Mouse (Mus musculus) gastrocnemius, adult 18-20 months (tissue): ENCODE measurements around the gene Gng10. TPM values are rescaled to one million over a fixed set of nuclear protein-coding genes. Genes with fewer than 3 reads are reported as not detected.
A peak's percentile ranks its signal among the peaks of the same experiment; 100 is the strongest.

Experiments used
- DNase-seq: peaks from one replicate; pipeline ENCODE4 v3.0.0; 2021; ENCODE audit warnings: low spot score
- long read RNA-seq, 2 experiments: library from polyadenylated mRNA; stranded (forward); transcript quantifications; one replicate each; pipeline ENCODE4 v2.0.0; 2021
- total RNA-seq, 2 experiments: library from RNA; stranded (reverse); gene quantifications; 2 replicates each; pipeline ENCODE4 v1.2.3; 2021

The Gng10 gene
- total RNA-seq, result 1 to 10 TPM; 5.0 to 6.0 TPM
- long read RNA-seq, experiment 1, transcript Gng10-201 (3 exons, 1,192 nt), result major isoform, 7 of 7 reads
- long read RNA-seq, experiment 1, partial matches to known transcripts, result 0 of 7 reads
- long read RNA-seq, experiment 1, other reads (novel, unspliced or antisense), result 0 of 7 reads
- long read RNA-seq, experiment 2, transcript Gng10-201 (3 exons, 1,192 nt), result major isoform, 7 of 10 reads
- long read RNA-seq, experiment 2, partial matches to known transcripts, result 0 of 10 reads
- long read RNA-seq, experiment 2, other reads (novel, unspliced or antisense), result 3 of 10 reads

DNA sequence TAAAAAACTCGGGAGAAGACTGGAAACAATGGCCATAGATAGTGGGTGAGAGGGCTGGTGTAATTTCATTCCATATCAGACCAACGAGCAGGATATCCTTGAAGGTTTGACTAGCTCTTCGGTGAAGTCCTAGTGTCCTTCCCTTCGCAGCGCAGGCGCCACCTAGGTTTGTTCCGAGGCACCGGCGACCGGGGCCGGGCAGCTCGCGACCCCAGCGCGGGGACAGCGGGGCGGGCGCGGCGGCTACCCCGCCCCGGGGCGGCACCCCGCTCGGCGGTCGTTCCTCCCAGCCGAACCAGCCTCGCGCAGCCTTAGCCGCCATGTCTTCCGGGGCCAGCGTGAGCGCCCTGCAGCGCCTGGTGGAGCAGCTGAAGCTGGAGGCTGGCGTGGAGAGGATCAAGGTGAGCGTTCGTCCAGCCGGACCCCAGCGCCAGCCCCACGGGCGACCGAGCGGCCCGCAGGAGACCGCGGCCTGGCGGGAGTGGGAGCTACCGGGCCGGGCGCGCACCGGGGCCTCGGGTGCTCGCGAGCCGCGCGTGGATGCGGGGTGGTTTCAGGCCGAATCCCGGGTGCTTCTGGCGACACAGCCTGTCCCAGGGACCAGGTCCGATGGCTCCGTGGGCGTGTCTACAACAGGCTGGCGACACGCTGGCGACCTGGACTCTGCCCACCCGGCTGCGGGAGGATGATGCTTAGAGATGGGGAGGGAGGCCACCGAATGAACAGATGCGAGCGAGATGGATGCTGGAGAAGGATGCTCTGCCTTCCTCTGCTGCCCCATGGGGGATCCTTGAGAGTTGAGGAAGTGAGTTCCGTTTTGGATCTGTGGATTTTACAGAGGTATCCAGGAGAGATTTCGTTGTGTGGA lies at the start of gene Gng10:
Gng10 (plus strand) TSS at position 171 of the 868 bp plus-strand sequence.
- peak; percentile 38 for DNase-seq

DNA sequence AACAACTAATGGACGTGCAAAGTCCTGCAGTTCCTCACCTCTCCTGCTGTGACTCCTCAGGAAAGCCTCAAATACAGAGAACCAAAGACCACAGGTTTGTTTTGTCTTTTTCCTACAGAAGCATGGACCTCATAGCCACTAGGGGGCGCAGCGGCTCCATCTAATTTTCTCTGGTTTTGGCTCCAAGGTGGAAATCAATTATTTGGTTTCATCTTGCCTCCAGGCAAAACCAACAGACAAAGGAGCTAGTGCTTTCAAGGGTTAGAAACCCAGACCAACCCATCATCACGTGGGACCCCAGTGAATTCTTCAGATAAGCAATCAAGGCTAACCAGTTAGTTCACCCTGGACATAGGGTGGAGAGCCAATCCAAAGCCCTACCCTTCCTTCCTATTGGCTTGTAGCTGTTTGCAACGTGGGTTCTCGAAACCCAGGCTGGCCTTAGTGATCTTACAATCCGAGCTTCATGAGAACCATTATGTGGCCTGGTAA lies 49.7 kb upstream of the Gng10 start:
- peak; percentile 64 for DNase-seq

DNA sequence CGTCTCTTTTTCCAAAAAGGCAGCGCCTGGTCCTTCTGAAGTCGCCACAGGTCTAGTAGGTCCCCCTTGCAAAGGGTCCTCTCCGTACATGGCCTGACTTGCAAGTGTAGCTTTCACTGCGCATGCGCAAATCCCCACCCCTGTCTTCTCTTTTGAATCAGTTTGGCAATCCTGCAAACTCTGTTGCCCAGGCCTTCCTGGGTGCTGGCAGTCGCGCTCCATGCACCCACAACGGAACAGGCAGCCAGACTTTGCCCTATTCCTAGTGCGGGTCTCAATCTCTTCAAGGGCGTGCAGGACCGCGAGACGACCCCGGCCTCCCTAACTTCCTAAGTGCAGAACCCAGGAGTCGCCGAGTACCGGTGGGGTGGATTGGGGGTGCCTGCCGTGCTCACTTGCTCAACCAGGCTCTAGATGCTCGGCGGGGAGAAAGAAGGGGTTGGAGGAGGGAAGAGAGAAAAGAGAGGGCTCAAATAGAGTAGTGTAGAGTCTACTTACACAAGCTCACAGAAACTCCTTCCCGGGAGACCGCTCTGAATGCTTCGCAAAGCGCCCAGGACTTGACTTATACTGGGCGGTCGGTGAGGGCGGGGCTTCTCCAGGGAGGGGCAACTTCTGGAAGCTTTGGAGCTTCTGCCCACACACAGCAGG lies 48.2 kb upstream of the Gng10 start, which contains the start of gene Ptgr1:
Ptgr1 (minus strand) TSS at position 580 of the 651 bp plus-strand sequence.
- DNase-seq, result peak; percentile 77

DNA sequence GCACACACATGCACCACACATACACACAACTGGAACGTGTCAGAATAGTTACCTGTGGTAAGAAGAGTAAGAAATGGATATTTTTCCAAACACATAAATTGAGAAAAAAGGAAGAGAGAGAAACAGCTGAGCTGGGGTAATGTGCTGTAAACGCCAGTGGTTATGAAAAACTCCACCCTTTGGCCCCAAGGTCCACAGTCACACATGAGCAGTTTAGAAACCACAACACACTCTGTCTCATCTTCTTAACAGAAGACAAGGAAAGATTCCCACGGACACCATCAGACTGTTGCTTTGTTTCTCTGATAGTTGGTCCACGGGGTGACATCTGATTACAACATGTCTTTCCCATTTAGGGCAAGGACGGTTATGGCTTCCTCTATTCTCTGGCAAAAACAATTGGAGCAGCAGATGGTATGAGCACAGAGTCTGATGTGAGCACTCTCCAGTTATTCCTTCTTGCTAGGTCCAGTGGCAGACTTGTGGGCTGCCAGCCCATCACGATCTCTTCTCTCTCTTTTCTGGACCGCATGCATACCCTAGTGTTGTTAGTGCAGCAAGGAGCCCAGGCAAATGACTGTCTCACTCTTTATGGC lies 45.5 kb upstream of the Gng10 start:
- DNase-seq, result no peak

DNA sequence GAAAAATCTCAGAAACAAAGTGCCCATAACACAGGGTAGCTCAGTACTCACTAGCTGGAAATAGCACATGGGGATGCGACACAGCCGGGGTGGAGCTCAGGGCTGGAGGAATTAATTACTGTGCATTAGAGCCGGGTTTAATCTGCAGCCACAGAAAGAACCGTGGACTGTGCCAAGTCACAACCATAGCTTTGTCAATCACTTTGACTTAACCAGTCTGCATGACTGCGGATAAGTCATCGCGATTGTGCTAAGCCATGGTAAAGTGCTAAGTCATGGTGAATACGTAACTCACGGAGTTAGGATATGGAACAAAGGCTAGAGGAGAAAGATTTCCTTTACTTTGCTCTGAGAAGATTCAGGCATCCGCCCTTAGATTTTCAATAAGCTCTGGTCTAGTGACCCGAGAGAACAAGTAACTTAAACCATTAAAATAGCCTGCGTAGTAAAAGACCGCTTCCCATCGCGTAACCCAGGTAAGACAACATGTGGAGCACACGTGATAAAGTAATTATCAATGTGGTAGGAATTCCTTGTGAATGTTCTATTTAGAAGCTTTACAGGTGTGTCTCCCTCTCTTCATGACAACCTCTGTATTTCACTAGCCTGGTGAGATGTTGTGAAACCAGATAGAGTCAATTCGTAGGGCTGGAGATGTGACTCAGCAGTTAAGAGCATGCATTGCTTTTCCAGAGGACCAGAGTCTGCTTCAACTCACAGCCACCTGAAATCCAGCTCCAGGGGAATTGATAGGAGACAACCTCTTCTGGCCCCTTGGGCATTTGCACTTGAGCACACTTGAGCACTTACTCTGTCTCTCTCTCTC lies 44.1 kb upstream of the Gng10 start:
- DNase-seq, result no peak

DNA sequence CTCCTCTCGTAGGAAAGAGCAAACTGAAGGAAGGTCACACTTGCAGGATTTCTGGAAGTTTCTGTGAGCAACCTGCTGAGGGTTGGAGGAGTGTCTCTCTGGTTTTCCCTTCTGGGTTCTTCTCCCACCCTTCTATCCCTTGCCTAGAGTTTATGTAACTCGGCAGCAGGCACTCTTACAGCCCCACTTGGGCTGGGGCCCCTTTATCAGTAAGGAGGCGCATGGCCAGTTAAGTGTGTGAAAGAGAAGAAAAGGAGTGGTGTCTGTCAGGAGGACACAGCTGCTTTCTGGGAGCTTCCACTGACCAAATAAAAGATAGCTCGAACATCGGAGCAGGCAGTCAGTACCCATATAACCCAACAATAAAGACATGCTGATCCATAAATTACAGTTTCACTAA lies 42.7 kb upstream of the Gng10 start:
- no peak for DNase-seq

DNA sequence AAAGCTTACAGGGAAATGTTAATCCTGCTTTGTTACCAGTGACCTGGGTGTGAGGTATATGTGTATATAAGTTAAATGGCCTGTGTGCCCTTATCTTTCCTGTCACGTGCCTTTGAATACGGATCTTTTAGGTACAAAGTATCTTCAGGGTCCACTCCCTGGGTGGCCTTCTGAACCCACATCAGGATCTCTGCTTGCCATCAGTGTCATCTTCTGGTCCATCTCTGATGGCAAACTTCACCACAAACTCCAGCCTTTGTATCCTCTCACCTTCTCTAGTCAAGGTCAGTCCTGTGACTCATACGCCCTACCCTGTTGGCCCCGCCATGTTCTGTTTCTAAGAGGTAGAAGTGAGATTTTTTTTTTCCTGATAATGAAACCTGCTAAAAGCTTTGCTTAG lies 40.1 kb upstream of the Gng10 start, which contains the start of gene Dnajc25:
Dnajc25 (plus strand) TSS at position 301 of the 400 bp plus-strand sequence.
- DNase-seq, result no peak

DNA sequence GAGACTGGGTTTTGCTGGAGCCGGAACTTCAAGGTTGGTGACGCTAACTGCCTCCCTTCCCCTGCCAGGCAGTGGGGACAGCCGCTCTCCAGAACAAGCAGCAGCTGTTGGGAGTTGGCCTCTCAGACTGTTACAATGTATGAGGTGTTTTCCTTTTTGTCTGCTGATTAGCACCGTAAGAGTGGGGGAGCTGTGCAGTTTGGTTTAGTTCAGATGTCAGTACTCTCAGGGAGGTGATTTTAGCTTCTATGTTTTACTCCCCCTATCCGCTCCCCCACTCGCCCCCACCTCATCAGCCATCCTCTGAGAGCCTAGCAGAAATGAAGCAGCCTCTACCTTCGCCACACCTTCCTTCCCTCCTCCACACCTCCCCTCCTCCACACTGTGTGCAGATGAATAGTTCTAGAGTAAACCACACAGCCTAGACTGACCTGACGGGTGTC lies 39.6 kb upstream of the Gng10 start:
- DNase-seq, result no peak

DNA sequence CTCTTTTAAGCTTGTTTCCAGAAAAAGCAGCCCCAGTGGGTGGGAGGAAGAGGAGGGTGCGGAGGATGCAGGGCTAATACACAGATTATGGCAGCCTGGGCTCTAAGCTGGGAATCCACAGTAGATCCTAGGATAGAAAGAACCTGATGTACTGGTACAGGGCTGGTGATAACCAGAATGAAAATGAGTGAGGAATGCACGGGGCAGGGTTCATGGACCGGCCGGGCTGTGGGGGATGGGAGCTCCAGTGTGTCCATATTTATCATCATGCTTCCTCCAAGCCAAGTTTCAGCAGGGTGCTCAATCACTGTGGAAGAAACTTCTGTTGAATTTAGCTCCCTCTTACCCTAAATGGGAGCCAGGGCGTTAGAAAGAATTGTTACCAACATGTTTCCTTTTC lies 37.8 kb upstream of the Gng10 start:
- DNase-seq, result no peak

DNA sequence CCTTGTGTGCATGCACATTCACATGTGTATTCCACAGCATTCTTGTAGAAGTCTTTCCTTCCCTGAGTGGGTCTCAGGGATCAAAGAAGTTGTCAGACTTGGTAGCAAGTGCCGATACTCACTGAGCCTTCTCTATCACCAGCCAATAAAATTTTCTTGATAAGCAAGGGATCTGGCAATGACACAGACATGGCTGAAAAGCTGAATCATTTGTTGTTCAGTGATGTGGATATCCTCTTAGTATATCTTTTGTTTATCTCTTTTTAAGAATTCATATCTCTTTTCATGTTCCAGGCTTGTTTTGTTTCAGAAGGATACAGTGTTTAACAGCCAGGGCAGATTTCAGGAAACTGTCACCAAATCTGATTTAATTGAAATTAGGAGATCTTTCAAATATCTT lies 36.2 kb upstream of the Gng10 start:
- no peak for DNase-seq

DNA sequence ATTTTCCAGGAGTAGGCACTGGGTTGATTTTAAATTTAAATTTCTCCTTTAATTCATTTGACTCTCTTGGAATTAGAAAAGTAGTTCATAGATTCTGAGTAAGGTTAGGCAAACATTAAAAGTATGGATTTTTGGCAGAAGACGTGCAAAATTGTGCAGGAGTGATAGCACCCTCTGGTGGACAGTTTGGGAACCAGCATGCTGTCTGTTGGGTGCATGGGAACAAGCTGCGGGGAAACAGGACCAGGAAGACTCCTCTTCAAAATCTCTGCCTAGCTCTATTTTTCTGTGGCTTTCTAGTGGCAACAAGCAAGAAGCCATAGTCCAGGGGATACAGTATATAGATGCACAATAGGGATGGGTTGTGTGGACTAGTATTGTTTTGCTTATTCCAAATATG lies 35.2 kb upstream of the Gng10 start:
- DNase-seq, result peak; percentile 78

DNA sequence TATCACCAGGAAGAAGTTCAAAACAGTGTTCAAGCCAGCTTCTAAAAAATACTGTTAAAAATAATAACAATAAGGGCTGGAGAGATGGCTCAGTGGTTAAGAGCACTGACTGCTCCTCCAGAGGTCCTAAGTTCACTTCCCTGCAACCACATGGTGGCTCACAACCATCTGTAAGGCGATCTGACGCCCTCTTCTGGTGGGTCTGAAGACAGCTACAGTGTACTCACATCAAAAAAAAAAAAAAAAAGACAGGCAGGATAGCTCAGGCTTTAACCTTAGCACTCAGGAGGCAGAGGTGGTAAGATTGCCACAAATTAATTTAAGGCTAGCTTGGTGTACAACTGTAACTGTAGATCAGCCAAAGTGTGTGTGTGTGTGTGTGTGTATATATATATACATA lies 34.3 kb upstream of the Gng10 start:
- no peak for DNase-seq

DNA sequence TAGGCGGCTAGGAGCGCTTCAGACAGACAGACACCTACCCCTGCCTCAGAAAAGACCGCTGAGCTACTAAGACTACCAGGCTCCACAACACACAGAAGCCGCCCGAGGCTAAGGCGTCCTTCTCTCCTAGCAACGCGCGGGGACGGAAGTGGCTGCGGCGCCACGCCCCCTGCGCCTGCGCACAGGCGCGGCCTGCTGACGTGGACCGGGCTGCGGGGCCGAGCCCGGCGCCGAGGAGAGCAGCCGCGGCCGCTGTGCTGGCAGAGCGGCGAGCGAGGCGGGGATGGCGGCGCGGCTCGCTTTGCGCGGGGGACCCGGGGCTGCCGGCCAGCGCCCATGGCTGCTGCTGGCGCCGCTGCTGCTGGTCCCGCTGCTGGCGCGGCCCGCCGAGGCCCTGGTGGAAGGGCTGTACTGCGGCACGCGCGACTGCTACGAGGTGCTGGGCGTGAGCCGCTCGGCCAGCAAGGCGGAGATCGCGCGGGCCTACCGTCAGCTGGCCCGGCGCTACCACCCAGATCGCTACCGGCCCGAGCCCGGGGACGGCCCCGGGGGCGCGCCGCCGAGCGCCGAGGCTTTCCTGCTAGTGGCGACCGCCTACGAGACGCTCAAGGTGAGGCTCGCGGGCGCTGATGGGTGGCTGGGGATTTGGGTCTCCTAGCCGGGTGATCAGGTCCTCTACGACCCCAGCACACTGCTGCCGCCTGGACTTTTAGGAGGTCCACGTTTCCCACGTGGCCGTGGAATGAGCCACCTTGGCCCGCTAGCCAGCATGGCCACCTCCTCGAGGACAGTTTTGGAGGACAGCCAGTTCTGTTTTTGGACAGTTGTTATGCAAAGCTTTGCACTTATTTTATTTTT lies 31.7 kb upstream of the Gng10 start, which contains the start of gene Gm20503:
Gm20503 (plus strand) TSS at position 263 of the 858 bp plus-strand sequence.
- DNase-seq, result peak; percentile 91

DNA sequence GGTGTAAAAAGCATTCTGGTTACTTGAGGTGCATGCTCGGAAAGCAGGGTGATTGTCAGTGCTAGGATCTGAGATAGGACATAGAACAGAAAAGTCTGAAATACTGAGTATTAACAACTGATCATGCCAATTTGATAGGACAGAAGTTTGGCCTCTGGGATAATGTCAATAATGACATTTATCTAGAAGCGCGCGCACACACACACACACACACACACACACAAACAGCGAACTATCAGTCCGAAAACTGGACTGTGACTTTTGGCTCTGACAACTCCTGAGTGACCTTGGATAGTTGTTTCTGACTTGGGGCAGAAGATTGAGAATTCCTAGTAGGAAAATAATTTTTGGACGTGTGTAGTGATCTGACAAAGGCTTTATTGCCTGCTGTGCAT lies 31.1 kb upstream of the Gng10 start:
- no peak for DNase-seq

DNA sequence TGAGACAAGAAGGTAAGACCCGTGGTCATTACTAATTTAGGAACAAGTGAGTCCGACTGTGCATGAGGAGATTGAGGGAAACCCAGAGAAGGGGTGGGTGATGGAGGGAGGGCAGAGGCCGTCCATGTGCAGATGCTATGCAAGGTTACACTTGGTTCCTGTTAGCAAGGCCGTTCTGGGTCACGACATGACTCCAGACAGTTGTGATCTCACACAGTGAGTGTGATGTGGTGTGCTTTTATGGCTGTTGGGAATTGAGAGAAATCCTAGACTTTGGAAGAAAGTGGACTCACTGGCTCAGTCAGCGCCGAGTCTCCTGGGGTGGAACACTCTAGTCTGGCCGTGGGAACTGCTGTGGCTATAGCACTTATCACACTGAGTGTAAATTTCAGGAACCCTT lies 28.7 kb upstream of the Gng10 start:
- no peak for DNase-seq

DNA sequence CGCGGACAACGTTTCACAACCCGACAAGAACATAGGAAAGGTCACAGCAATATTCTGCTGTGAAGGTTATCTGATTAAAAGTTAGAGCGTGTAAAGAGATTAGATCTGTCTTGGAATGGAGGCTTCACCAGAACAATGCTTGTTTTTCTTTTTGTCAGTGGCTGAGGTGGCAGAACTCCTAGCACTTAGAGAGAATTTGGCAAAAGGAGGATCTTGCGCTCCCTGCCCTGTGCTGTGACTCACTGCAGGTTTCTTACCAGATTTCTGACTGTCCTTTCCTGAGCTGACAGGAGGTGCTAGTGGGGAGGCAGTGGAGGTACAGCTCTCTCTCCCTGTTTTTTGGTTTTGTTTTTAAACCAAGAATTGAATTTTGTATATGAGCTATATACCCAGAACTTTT lies 27.9 kb upstream of the Gng10 start:
- DNase-seq, result no peak

DNA sequence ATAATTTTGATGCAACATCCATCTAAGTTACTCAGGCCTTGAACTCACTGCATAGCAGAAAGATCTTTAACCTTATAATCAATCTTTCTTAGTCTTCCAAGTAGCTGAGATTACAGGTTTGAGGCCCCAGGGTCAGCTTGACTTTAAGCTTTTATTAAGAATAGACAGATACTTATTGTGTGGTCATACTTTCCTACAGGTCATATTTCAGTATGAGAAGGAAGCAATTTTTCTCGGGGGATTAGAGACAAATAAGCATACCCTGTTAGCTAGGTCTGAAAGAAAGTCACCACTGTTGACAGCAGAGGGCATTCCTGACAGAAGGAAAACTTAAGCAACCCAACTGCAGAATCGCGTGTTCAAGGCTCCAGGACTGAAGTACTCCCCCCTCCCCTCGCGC lies 26.9 kb upstream of the Gng10 start:
- no peak for DNase-seq

DNA sequence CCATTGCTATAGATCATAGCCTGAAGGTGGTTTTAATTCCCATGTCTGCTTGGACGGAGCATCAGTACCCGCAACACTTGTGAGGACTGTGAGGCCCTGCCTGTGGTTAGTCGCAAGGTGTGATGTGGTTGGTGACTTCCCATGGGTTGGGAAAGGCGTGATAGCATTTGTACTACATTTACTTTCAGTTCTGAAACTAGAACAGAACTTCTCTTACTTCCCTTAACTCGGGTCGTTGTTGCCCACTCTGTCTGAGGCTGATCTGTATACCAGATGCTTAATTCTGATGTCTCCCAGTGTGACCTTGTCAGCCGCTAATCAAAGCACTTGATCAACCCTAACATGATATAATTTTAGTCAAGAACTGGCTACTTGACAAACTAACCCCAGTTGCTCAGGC lies 25.7 kb upstream of the Gng10 start:
- no peak for DNase-seq

DNA sequence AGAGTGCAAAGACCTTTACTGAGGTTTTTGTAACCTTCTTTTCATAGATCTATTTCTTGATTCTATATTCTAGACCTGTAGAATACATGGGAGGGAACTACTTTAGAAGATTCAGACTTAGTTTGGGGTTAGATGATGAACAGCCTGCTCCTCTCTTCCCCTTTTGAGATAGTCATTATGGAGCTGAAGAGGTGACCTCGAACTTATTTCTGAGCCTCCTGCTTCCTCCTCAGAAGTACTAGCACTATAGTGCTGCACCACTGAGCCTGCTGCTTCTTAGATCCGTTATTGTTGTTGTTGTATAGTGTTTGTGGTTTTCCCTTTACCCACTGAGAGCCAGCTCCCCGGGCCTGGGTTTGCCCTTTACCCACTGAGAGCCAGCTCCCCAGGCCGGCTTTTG lies 25.2 kb upstream of the Gng10 start:
- DNase-seq, result no peak

DNA sequence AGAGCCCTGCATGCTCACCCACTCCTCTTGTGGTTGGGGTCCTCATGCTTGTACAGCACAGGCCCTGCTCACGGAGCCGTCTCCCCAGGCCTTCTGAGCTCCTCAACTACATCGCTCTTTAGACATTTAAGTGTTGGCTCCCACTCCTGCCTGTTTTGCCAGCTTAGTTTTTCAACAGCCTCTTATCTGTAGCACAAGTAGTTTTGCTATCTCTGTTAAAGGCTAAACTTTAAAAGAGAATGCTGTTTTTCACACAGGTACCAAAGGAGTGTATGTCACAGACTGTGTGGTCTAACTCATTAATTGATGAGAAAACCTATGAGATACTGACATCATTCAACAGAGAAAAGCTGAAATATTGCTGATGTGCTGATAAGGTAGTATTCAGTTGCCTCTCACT lies 23.4 kb upstream of the Gng10 start:
- no peak for DNase-seq
